Mouse (Mus musculus) embryonic fibroblast, embryonic 13.5 days (primary cell): Measurements from ENCODE around the gene Fam168a. TPM values are rescaled to one million over a fixed set of nuclear protein-coding genes. Genes with fewer than 3 reads are reported as not detected.

ENCODE experiments used
- H3K27ac ChIP-seq: 2 replicates; pipeline ENCODE4 v1.5.1; 2012; ENCODE audit warnings: low read length, control low read depth, inconsistent platforms; ENCODE audit not compliant: insufficient read depth
- H3K4me1 ChIP-seq: 2 replicates; pipeline ENCODE4 v1.6.1; 2011; ENCODE audit warnings: low read length; ENCODE audit not compliant: control insufficient read depth, insufficient read depth
- H3K4me3 ChIP-seq: 2 replicates; pipeline ENCODE4 v1.5.1; 2011; ENCODE audit warnings: mild to moderate bottlenecking, control low read depth, low read length; ENCODE audit not compliant: insufficient read depth
- CTCF ChIP-seq: IDR thresholded peaks from 2 replicates; pipeline ENCODE4 v1.5.1; 2011; ENCODE audit warnings: mild to moderate bottlenecking, control low read depth, low read length, moderate library complexity, borderline replicate concordance; ENCODE audit not compliant: insufficient read depth
- POLR2A ChIP-seq: IDR thresholded peaks from 2 replicates; pipeline ENCODE4 v1.6.1; 2011; ENCODE audit warnings: low read depth, mild to moderate bottlenecking, control low read depth, low read length, moderate library complexity
- polyA plus RNA-seq: library from polyadenylated mRNA; stranded (reverse); fragments of >200 nt; gene quantifications from 2 replicates; pipeline ENCODE4 v1.2.4, GENCODE M21; 2011; ENCODE audit warnings: low read depth; ENCODE audit not compliant: missing spikeins, insufficient read length

Gene Fam168a
- polyA plus RNA-seq, 1 experiment = 58.0 TPM

GRCm38 (mm10) chr7:100816759-100817441 is 110.5 kb downstream of the Fam168a start:
- TF ChIP-seq CTCF (no peak), POLR2A (no peak)
- H3K4me1 ChIP-seq = no peaks in the 10 kb centered on the region
- no peak overlapping the region for H3K4me3 ChIP-seq
- no peak overlapping the region for H3K27ac ChIP-seq

- Histone ChIP-seq H3K27ac (no peak overlapping the region), H3K4me1 (no peaks in the 10 kb centered on the region), H3K4me3 (no peak overlapping the region)
- no peak for TF ChIP-seq CTCF
- TF ChIP-seq POLR2A = no peak
Measured at GRCm38 (mm10) chr7:100817442-100817760, 111.0 kb downstream of the Fam168a start.

- no peak overlapping the region for H3K27ac ChIP-seq
- TF ChIP-seq CTCF (0 out of 2 replicates have a peak, but pooled peaks have one; percentile 15), POLR2A (no peak)
- H3K4me3 ChIP-seq = no peak overlapping the region
- no peaks in the 10 kb centered on the region for H3K4me1 ChIP-seq
Measured at GRCm38 (mm10) chr7:100818401-100819064, 112.1 kb downstream of the Fam168a start.

- Histone ChIP-seq H3K27ac (no peak overlapping the region), H3K4me1 (no peaks in the 10 kb centered on the region), H3K4me3 (no peak overlapping the region)
- TF ChIP-seq CTCF = no peak
- no peak for TF ChIP-seq POLR2A
Measured at GRCm38 (mm10) chr7:100824661-100825060, 118.2 kb downstream of the Fam168a start.

GRCm38 (mm10) chr7:100828549-100828948 is 122.1 kb downstream of the Fam168a start:
- Histone ChIP-seq H3K4me1 (no peaks in the 10 kb centered on the region), H3K4me3 (no peak overlapping the region), H3K27ac (no peak overlapping the region)
- TF ChIP-seq CTCF (no peak), POLR2A (no peak)

- H3K4me3 ChIP-seq = no peak overlapping the region
- TF ChIP-seq POLR2A = no peak
Measured at GRCm38 (mm10) chr7:100833859-100834258, 127.4 kb downstream of the Fam168a start.

GRCm38 (mm10) chr7:100835168-100835567 is 128.7 kb downstream of the Fam168a start:
- no peak overlapping the region for H3K27ac ChIP-seq
- H3K4me3 ChIP-seq = no peak overlapping the region
- H3K4me1 ChIP-seq = peaks cover 13% of the 10 kb centered on the region
- TF ChIP-seq POLR2A (no peak), CTCF (no peak)

More at GRCm38 (mm10) chr7:100833859-100834258, 127.4 kb downstream of the Fam168a start:
- Histone ChIP-seq H3K27ac (no peak overlapping the region), H3K4me1 (0 out of 2 replicates have a peak, but pooled peaks cover 3% of the 10 kb centered on the region)

GRCm38 (mm10) chr7:100835711-100836110 is 129.3 kb downstream of the Fam168a start:
- no peak for TF ChIP-seq CTCF
- no peak for TF ChIP-seq POLR2A
- no peak overlapping the region for H3K27ac ChIP-seq
- no peak overlapping the region for H3K4me3 ChIP-seq
- peaks cover 14% of the 10 kb centered on the region for H3K4me1 ChIP-seq

GRCm38 (mm10) chr7:100836657-100837056 is 130.2 kb downstream of the Fam168a start:
- no peak overlapping the region for H3K4me3 ChIP-seq
- H3K27ac ChIP-seq = no peak overlapping the region
- peaks cover 14% of the 10 kb centered on the region for H3K4me1 ChIP-seq
- TF ChIP-seq POLR2A (no peak), CTCF (no peak)

- no peak overlapping the region for H3K27ac ChIP-seq
- TF ChIP-seq POLR2A = no peak
- no peak overlapping the region for H3K4me3 ChIP-seq
- peaks cover 14% of the 10 kb centered on the region for H3K4me1 ChIP-seq
Measured at GRCm38 (mm10) chr7:100837701-100838100, 131.3 kb downstream of the Fam168a start.
